Mouse (Mus musculus): ENCODE results near the gene Ebf1. TPM values are rescaled to one million over a fixed set of nuclear protein-coding genes. Genes with fewer than 3 reads are reported as not detected.

Gene Ebf1
- polyA plus RNA-seq, 1 experiment from 2014 or later: 13.0 TPM

DNA sequence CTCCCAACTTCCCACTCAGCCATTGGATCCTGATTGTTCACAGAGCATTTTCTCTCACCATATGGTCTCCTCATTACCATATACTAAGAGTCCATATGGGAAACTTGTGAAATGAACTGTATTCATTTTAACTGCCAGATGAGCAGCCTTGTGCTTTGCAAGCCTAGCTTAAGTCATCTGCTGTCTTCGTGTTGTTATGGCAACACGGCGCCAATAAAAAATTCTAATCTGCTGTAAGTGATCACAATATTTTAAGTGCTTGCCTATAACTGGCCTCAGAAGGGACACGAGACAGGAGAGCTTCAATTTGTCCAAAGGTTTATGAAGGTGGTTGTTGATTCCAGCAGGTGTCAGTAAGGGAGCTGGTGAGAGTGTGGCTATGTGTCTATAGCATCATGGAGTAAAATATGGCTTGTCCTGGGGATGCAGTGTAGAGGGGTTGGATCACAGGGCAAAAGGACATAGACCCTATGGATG lies 360.8 kb downstream of the Ebf1 start:
- Histone ChIP-seq H3K36me3 (no peaks in the 10 kb centered on the region), H3K9me3 (no peaks in the 10 kb centered on the region), H3K27me3 (replicated peaks) (no peaks in the 10 kb centered on the region), H3K4me2 (no peak overlapping the region), H3K27ac (replicated peaks) (no peak overlapping the region), H3K4me3 (no peak overlapping the region), H3K4me1 (peaks cover 14% of the 10 kb centered on the region), H3K9ac (no peak overlapping the region)
- no peak for ATAC-seq (ENCODE audit: extremely low read depth, insufficient number of reproducible peaks, low FRiP score, low TSS enrichment)
- 78% methylated on average over 4 of the region's 4 CpGs for WGBS

DNA sequence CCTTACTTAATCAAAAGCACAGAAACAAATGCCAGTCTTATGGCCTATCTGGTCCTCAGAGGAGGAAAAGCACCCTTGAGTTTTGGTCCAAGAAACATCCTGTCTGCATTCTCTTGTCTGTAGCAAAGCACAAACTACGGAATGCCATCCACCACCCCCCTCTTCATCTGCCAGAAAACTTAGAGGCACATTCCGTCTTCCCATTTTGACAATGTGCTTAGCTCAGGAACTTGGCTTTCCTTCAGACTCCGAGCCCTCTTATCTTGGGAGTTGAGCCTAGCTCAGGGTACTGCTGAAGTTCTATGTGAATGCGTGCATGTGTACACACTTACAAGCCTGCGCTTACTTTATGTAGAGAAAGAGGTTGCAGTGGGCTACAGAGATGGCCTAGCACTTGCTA lies 362.3 kb downstream of the Ebf1 start:
- Histone ChIP-seq H3K27ac (replicated peaks) (0 out of 2 replicates have a peak overlapping the region, but pooled peaks have one; percentile 24), H3K4me3 (no peak overlapping the region), H3K4me2 (no peak overlapping the region), H3K36me3 (no peaks in the 10 kb centered on the region), H3K27me3 (replicated peaks) (no peaks in the 10 kb centered on the region), H3K9me3 (no peaks in the 10 kb centered on the region), H3K9ac (no peak overlapping the region), H3K4me1 (peaks cover 14% of the 10 kb centered on the region)
- no peak for ATAC-seq (ENCODE audit: extremely low read depth, insufficient number of reproducible peaks, low FRiP score, low TSS enrichment)
- 45% methylated on average over 5 of the region's 5 CpGs for WGBS

DNA sequence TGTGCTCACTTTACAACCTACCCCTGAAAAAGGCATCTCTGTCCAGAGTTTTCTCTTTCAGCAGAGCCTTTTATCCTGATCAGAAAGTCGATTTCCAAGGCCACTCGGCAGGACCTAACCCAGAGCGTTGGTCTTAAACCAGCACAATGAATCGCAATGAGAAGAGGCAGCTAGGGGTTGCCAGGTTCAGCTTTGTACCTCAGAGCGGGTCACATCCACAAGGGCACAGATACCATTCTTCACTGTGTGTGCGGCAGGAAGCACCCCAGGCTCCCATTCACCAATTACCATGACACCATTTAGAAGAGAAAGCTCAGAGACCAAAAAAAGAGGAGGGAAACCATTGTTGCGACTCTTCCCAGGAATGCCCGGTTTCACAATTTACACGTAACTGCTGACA lies 365.1 kb downstream of the Ebf1 start:
- no peaks in the 10 kb centered on the region for H3K9me3 ChIP-seq
- H3K9ac ChIP-seq: no peak overlapping the region
- no peak overlapping the region for H3K27ac ChIP-seq (replicated peaks)
- H3K4me3 ChIP-seq: no peak overlapping the region
- WGBS: 69% methylated on average over 9 of the region's 9 CpGs
- no peaks in the 10 kb centered on the region for H3K36me3 ChIP-seq
- H3K4me2 ChIP-seq: no peak overlapping the region
- ATAC-seq (ENCODE audit: extremely low read depth, insufficient number of reproducible peaks, low FRiP score, low TSS enrichment): no peak
- H3K27me3 ChIP-seq (replicated peaks): no peaks in the 10 kb centered on the region
- H3K4me1 ChIP-seq: peaks cover 8% of the 10 kb centered on the region

GRCm38 (mm10) chr11:44983961-44984360 lies 366.8 kb downstream of the Ebf1 start:
- H3K9ac ChIP-seq: no peak overlapping the region
- H3K4me2 ChIP-seq: no peak overlapping the region
- no peaks in the 10 kb centered on the region for H3K9me3 ChIP-seq
- H3K4me1 ChIP-seq: peaks cover 8% of the 10 kb centered on the region
- H3K27ac ChIP-seq (replicated peaks): no peak overlapping the region
- H3K36me3 ChIP-seq: no peaks in the 10 kb centered on the region
- WGBS: 81% methylated on average over 6 of the region's 6 CpGs
- H3K27me3 ChIP-seq (replicated peaks): no peaks in the 10 kb centered on the region
- no peak for ATAC-seq (ENCODE audit: extremely low read depth, insufficient number of reproducible peaks, low FRiP score, low TSS enrichment)
- no peak overlapping the region for H3K4me3 ChIP-seq

GRCm38 (mm10) chr11:44984381-44984780 lies 367.3 kb downstream of the Ebf1 start:
- H3K4me1 ChIP-seq: peaks cover 4% of the 10 kb centered on the region
- no peak for ATAC-seq (ENCODE audit: extremely low read depth, insufficient number of reproducible peaks, low FRiP score, low TSS enrichment)
- no peaks in the 10 kb centered on the region for H3K27me3 ChIP-seq (replicated peaks)
- H3K4me3 ChIP-seq: no peak overlapping the region
- no peak overlapping the region for H3K27ac ChIP-seq (replicated peaks)
- no peak overlapping the region for H3K9ac ChIP-seq
- no peak overlapping the region for H3K4me2 ChIP-seq
- no peaks in the 10 kb centered on the region for H3K9me3 ChIP-seq
- no peaks in the 10 kb centered on the region for H3K36me3 ChIP-seq
- WGBS: 66% methylated on average over 7 of the region's 7 CpGs

- Histone ChIP-seq H3K36me3 (peaks cover 6% of the 10 kb centered on the region; the same call in 1 of the 2 replicates), H3K27ac (replicated peaks) (no peak overlapping the region), H3K27me3 (replicated peaks) (no peaks in the 10 kb centered on the region), H3K4me2 (no peak overlapping the region), H3K4me1 (no peaks in the 10 kb centered on the region), H3K4me3 (no peak overlapping the region), H3K9me3 (no peaks in the 10 kb centered on the region), H3K9ac (no peak overlapping the region)
- 62% methylated on average over 4 of the region's 4 CpGs for WGBS
- no peak for ATAC-seq (ENCODE audit: extremely low read depth, insufficient number of reproducible peaks, low FRiP score, low TSS enrichment)
These were observed 370.7 kb downstream of the Ebf1 start for GRCm38 (mm10) chr11:44987796-44988195.

- H3K4me3 ChIP-seq: no peak overlapping the region
- no peak overlapping the region for H3K4me2 ChIP-seq
- peaks cover 6% of the 10 kb centered on the region; the same call in 1 of the 2 replicates for H3K4me1 ChIP-seq
- H3K27me3 ChIP-seq (replicated peaks): no peaks in the 10 kb centered on the region
- WGBS: 74% methylated on average over 5 of the region's 5 CpGs
- peaks cover 11% of the 10 kb centered on the region; the same call in 1 of the 2 replicates for H3K36me3 ChIP-seq
- H3K9me3 ChIP-seq: no peaks in the 10 kb centered on the region
- H3K9ac ChIP-seq: no peak overlapping the region
- no peak for ATAC-seq (ENCODE audit: extremely low read depth, insufficient number of reproducible peaks, low FRiP score, low TSS enrichment)
- H3K27ac ChIP-seq (replicated peaks): no peak overlapping the region
These were observed 385.7 kb downstream of the Ebf1 start for GRCm38 (mm10) chr11:45002681-45003286.

GRCm38 (mm10) chr11:45003716-45004437 lies 386.8 kb downstream of the Ebf1 start:
- ATAC-seq (ENCODE audit: extremely low read depth, insufficient number of reproducible peaks, low FRiP score, low TSS enrichment): no peak
- H3K4me3 ChIP-seq: no peak overlapping the region
- 52% methylated on average over 9 of the region's 9 CpGs for WGBS

GRCm38 (mm10) chr11:45007311-45007710 lies 390.2 kb downstream of the Ebf1 start:
- Histone ChIP-seq H3K9me3 (no peaks in the 10 kb centered on the region), H3K27me3 (replicated peaks) (no peaks in the 10 kb centered on the region), H3K36me3 (no peaks in the 10 kb centered on the region), H3K4me1 (peaks cover 6% of the 10 kb centered on the region; the same call in 1 of the 2 replicates), H3K4me3 (no peak overlapping the region), H3K9ac (no peak overlapping the region), H3K27ac (replicated peaks) (no peak overlapping the region), H3K4me2 (no peak overlapping the region)
- 72% methylated on average over 11 of the region's 11 CpGs for WGBS
- ATAC-seq (ENCODE audit: extremely low read depth, insufficient number of reproducible peaks, low FRiP score, low TSS enrichment): no peak

More at GRCm38 (mm10) chr11:45003716-45004437, 386.8 kb downstream of the Ebf1 start:
- H3K36me3 ChIP-seq: peaks cover 6% of the 10 kb centered on the region; the same call in 1 of the 2 replicates
- H3K9ac ChIP-seq: no peak overlapping the region
- H3K27me3 ChIP-seq (replicated peaks): no peaks in the 10 kb centered on the region
- no peak overlapping the region for H3K27ac ChIP-seq (replicated peaks)
- H3K4me2 ChIP-seq: no peak overlapping the region
- H3K9me3 ChIP-seq: no peaks in the 10 kb centered on the region
- H3K4me1 ChIP-seq: peaks cover 6% of the 10 kb centered on the region; the same call in 1 of the 2 replicates

DNA sequence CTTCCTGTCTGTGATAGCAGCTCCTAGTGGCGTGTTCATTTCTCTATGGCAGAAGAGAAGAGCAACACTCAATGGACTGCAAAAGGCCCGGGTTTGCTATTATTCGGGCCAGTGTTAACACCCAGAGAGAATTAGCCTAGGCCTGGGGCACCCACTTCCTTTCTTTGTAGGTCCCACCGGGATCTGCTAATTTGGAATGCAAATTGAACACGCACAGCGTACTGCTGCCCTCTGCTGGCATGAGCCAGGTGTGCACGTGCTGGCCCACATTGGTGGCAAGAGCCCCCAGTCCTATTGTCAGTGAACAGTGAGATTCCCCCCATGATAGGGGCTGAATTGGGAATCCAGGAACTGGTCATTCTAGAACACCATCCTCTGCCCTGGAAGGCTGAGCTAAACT lies 391.0 kb downstream of the Ebf1 start:
- no peak overlapping the region for H3K27ac ChIP-seq (replicated peaks)
- no peaks in the 10 kb centered on the region for H3K27me3 ChIP-seq (replicated peaks)
- WGBS: 3% methylated on average over 7 of the region's 7 CpGs
- no peaks in the 10 kb centered on the region for H3K9me3 ChIP-seq
- 0 out of 2 replicates have a peak overlapping the region, but pooled peaks have one; percentile 61 for H3K9ac ChIP-seq
- peak overlapping the region; percentile 65 for H3K4me2 ChIP-seq
- ATAC-seq (ENCODE audit: extremely low read depth, insufficient number of reproducible peaks, low FRiP score, low TSS enrichment): no peak
- H3K4me3 ChIP-seq: peak overlapping the region; percentile 33
- H3K4me1 ChIP-seq: peaks cover 6% of the 10 kb centered on the region; the same call in 1 of the 2 replicates
- no peaks in the 10 kb centered on the region for H3K36me3 ChIP-seq

DNA sequence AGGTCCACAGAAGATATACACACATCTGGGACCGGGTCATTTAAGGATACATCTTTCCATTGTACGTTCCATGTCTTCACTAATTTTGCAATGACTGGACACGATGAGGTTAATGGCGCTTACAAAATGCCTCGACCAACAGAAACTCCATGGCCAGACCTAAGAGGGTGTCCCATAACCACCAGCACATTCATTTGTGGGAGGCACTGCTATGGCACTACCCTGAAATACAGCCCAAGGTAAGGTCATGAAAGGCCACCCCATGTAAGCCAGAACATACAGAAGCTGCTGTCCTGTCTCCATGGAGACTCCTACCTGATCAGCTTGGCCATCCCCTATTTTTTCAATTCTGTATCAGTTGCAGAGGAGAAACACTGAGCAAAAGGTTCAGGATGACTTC lies 391.6 kb downstream of the Ebf1 start:
- H3K27ac ChIP-seq (replicated peaks): no peak overlapping the region
- H3K36me3 ChIP-seq: no peaks in the 10 kb centered on the region
- no peaks in the 10 kb centered on the region for H3K9me3 ChIP-seq
- no peak overlapping the region for H3K9ac ChIP-seq
- H3K4me3 ChIP-seq: no peak overlapping the region
- H3K27me3 ChIP-seq (replicated peaks): no peaks in the 10 kb centered on the region
- no peak for ATAC-seq (ENCODE audit: extremely low read depth, insufficient number of reproducible peaks, low FRiP score, low TSS enrichment)
- peaks cover 3% of the 10 kb centered on the region; the same call in 1 of the 2 replicates for H3K4me1 ChIP-seq
- no peak overlapping the region for H3K4me2 ChIP-seq
- WGBS: 82% methylated on average over 5 of the region's 5 CpGs

Measured in heart, embryonic 13.5 days (tissue).